Mouse (Mus musculus) heart, adult 2 months (tissue): ENCODE measurements around the gene Tdrd6.

ENCODE experiments used
- CTCF ChIP-seq: fragments of 200-600 bp; IDR thresholded peaks from 2 replicates; pipeline ENCODE4 v1.8.1; 2022; ENCODE audit warnings: antibody characterized with exemption, mild to moderate bottlenecking, moderate library complexity
- EP300 ChIP-seq: fragments of 200-500 bp; IDR thresholded peaks from 2 replicates; pipeline ENCODE4 v1.6.1; 2011; ENCODE audit warnings: low read depth, low read length, control low read depth; ENCODE audit not compliant: insufficient read depth
- POLR2A ChIP-seq: fragments of 200-500 bp; IDR thresholded peaks from 2 replicates; pipeline ENCODE4 v1.6.1; 2011; ENCODE audit warnings: mild to moderate bottlenecking, low read depth, low read length, control low read depth; ENCODE audit not compliant: insufficient read depth

DNA sequence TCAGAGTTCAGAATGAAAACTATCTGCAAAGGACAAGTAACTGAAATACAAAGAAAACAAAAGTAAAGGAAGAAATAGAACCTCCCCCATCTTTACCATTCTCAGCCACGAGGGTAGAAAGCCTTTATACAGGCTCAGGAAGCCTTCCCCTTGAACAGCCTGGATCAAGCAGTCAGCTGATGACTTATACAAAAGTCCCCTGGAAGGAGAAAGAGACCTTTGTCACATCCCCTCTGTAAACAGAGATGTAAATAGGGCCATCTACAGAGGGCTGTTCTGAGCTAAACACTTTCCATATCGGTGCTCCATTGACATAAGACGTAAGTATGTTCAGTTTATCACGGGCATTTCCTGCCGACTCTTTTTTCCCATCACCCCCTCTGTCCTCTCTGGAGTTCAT, 16.8 kb upstream of the Tdrd6 start:
- TF ChIP-seq CTCF, result no peak
- no peak for TF ChIP-seq POLR2A
- no peak for TF ChIP-seq EP300
